Comparison of ENCODE assay signal across 14 mouse cellular contexts in genomic region chr7:77445352-77446051, GRCm38 (mm10).
DNase-seq lines count a peak whose midpoint lies in the region; ATAC-seq lines count a peak whose summit lies in the region.
"Had no signal": no experiment of that assay in that cellular context is flagged by ENCODE, and none has a peak within 500 bp of the region (broad histone marks: within the 10 kb centered on the region; RNA-seq: fewer than 3 reads in every experiment).

No protein-coding gene starts in this region.

- ATAC-seq in forebrain, embryonic 16.5 days: no peak
- ATAC-seq in neural tube, embryonic 15.5 days (ENCODE audit: low FRiP score): peak; percentile 53; the same call in 1 of the 2 replicates

- intact Hi-C loops in heart, postnatal 25 days (cut with DNase I): loop anchor here (10.0 kb wide), 1 partner anchor 1051 kb away; no protein-coding TSS in a partner anchor

- no peaks in the 10 kb centered on the region for H3K9me3 ChIP-seq in forebrain, embryonic 16.5 days (ENCODE audit: control insufficient read depth, low read length)
- no peaks in the 10 kb centered on the region for H3K9me3 ChIP-seq in neural tube, embryonic 15.5 days (replicated peaks)
- H3K9me3 ChIP-seq: heart, embryonic 10.5 days had no signal

- DNase-seq in heart, adult 11 months: peak; percentile 68
- DNase-seq in heart, postnatal 25 days (ENCODE audit: low spot score): no peak
- peak; percentile 6 for DNase-seq in mesoderm, embryonic 11.5 days (ENCODE audit: low read depth, low spot score)
- DNase-seq in adrenal gland, postnatal 14 days: no peak
- DNase-seq in adrenal gland, postnatal 4 days (ENCODE audit: low spot score in 2 of 2): no peak
- no peak for DNase-seq in kidney, postnatal 4 days
- DNase-seq: cerebellum, adult 11 months; heart, postnatal 36 days; kidney, adult 2 months; thymus, adult 2 months had no signal

- no peak overlapping the region for H3K27ac ChIP-seq in forebrain, embryonic 16.5 days (ENCODE audit: low read length)
- H3K27ac ChIP-seq in neural tube, embryonic 15.5 days (replicated peaks): no peak overlapping the region
- H3K27ac ChIP-seq: heart, embryonic 10.5 days; layer of hippocampus, adult 2 months had no signal

- H3K4me3 ChIP-seq in forebrain, embryonic 16.5 days (replicated peaks; ENCODE audit: low read length): no peak overlapping the region
- no peak overlapping the region for H3K4me3 ChIP-seq in neural tube, embryonic 15.5 days (replicated peaks)
- H3K4me3 ChIP-seq: heart, embryonic 10.5 days; layer of hippocampus, adult 2 months had no signal

- H3K4me2 ChIP-seq in forebrain, embryonic 16.5 days (ENCODE audit: low read length): peak overlapping the region; percentile 16; the same call in 1 of the 2 replicates
- H3K4me2 ChIP-seq in neural tube, embryonic 15.5 days: peak overlapping the region; percentile 39

- WGBS in forebrain, embryonic 16.5 days: 38% methylated on average over 11 of the region's 11 CpGs
- 23% methylated on average over 11 of the region's 11 CpGs for WGBS in neural tube, embryonic 15.5 days

- H3K36me3 ChIP-seq in forebrain, embryonic 16.5 days (ENCODE audit: control insufficient read depth, insufficient read depth): no peaks in the 10 kb centered on the region
- H3K36me3 ChIP-seq in neural tube, embryonic 15.5 days: no peaks in the 10 kb centered on the region
- H3K36me3 ChIP-seq: heart, embryonic 10.5 days had no signal

- no peaks in the 10 kb centered on the region for H3K27me3 ChIP-seq in forebrain, embryonic 16.5 days (replicated peaks; ENCODE audit: control insufficient read depth, insufficient read depth, low read length)
- no peaks in the 10 kb centered on the region for H3K27me3 ChIP-seq in neural tube, embryonic 15.5 days (replicated peaks)

- H3K4me1 ChIP-seq in forebrain, embryonic 16.5 days (replicated peaks; ENCODE audit: control insufficient read depth, insufficient read depth, low read length): peaks cover 6% of the 10 kb centered on the region; the same call in 1 of the 2 replicates
- peaks cover 9% of the 10 kb centered on the region; the same call in 1 of the 2 replicates for H3K4me1 ChIP-seq in neural tube, embryonic 15.5 days
- H3K4me1 ChIP-seq: heart, embryonic 10.5 days had no signal

- H3K9ac ChIP-seq in forebrain, embryonic 16.5 days (replicated peaks; ENCODE audit: low read depth, low read length): no peak overlapping the region
- no peak overlapping the region for H3K9ac ChIP-seq in neural tube, embryonic 15.5 days (replicated peaks)

Comparison
In these comparisons a context has a peak if more than half of its experiments do, and no peak if none do; other contexts are left out.
1. DNase-seq: peak in heart, adult 11 months (single experiment) and mesoderm, embryonic 11.5 days (single experiment); none in heart, postnatal 25 days (single experiment), adrenal gland, postnatal 14 days (single experiment), adrenal gland, postnatal 4 days (0 of 2) and kidney, postnatal 4 days (0 of 2).